Mouse (Mus musculus): ENCODE measurements around the gene Tsacc. TPM values are rescaled to one million over a fixed set of nuclear protein-coding genes. Genes with fewer than 3 reads are reported as not detected.

The Tsacc gene
- total and polyA plus RNA-seq, 2 experiments from 2014 or later = 10.6 TPM; not detected in 1

GRCm38 (mm10) chr3:88248406-88248805, 48.4 kb downstream of the Tsacc start:
- no peak for TF ChIP-seq CTCF (IDR thresholded peaks at IDR 0.05; ENCODE audit: low read depth)
- no peak overlapping the region; the same call in 1 of the 2 replicates for H3K9ac ChIP-seq (replicated peaks; ENCODE audit: low read length)
- no peak for ATAC-seq
- no peaks in the 10 kb centered on the region for H3K9me3 ChIP-seq (ENCODE audit: low read length)
- no peak overlapping the region for H3K4me2 ChIP-seq (ENCODE audit: low read depth, low read length)
- H3K4me3 ChIP-seq (ENCODE audit: low read length) = no peak overlapping the region
- no peak overlapping the region for H3K27ac ChIP-seq
- H3K36me3 ChIP-seq (ENCODE audit: insufficient read depth, low read length) = no peaks in the 10 kb centered on the region
- H3K4me1 ChIP-seq (ENCODE audit: insufficient read depth, low read length) = no peaks in the 10 kb centered on the region
- 56% methylated on average over 11 of the region's 11 CpGs for WGBS
- DNase-seq (ENCODE audit: low spot score) = no peak
- no peaks in the 10 kb centered on the region; the same call in 1 of the 2 replicates for H3K27me3 ChIP-seq (ENCODE audit: insufficient read depth, low read length)

DNA sequence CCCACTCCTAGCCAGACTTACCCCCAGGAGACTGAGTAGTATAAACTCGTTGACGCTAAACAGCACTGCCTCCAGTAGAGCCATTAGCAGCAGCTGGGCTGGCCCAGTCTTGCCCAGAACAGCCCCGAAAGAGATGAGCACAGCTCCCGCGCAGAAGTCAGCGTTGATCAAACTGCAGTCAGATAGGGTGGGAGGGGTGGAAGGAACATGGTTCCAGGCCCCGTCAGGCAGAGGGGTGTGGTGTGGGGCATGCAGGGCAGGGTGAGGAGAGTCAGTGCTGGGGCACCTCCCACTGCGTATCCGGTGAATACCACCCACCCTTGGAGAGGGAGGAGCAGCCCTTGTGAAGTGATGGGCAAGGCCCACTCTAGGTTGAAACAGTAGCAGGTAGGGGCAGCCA, 49.1 kb downstream of the Tsacc start:
- TF ChIP-seq CTCF (IDR thresholded peaks at IDR 0.05; ENCODE audit: low read depth) = no peak
- no peak for ATAC-seq
- Histone ChIP-seq H3K4me3 (ENCODE audit: low read length) (no peak overlapping the region), H3K9ac (replicated peaks; ENCODE audit: low read length) (no peak overlapping the region), H3K4me1 (ENCODE audit: insufficient read depth, low read length) (no peaks in the 10 kb centered on the region), H3K27ac (no peak overlapping the region), H3K9me3 (ENCODE audit: low read length) (no peaks in the 10 kb centered on the region), H3K4me2 (ENCODE audit: low read depth, low read length) (no peak overlapping the region), H3K36me3 (ENCODE audit: insufficient read depth, low read length) (no peaks in the 10 kb centered on the region), H3K27me3 (ENCODE audit: insufficient read depth, low read length) (no peaks in the 10 kb centered on the region)
- DNase-seq (ENCODE audit: low spot score) = no peak
- WGBS = 66% methylated on average over 9 of the region's 9 CpGs

DNA sequence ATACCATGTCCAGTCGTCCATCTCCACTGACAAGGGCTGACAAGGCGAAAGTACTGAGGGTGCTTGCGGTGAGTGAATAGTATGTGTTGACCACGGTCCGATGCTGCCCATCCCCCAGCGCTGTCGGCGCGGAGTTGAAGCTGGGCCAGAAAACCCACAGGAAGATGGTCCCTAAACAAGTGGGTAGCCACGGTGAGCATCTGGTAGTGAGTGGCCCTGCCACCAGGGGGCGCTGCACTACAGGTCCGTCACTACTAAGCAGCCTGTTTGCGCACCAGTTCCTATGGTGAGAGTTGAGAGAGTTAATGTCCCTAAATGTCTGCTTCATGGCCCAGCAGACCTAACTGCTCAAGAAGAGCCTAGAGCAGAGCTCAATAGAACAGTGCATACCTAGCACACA, 51.0 kb downstream of the Tsacc start:
- 14% methylated on average over 13 of the region's 13 CpGs for WGBS
- no peak overlapping the region for H3K4me2 ChIP-seq (ENCODE audit: low read depth, low read length)
- no peaks in the 10 kb centered on the region for H3K36me3 ChIP-seq (ENCODE audit: insufficient read depth, low read length)
- no peak overlapping the region for H3K4me3 ChIP-seq (ENCODE audit: low read length)
- H3K9me3 ChIP-seq (ENCODE audit: low read length) = no peaks in the 10 kb centered on the region
- no peak overlapping the region for H3K27ac ChIP-seq
- ATAC-seq (no peak), DNase-seq (ENCODE audit: low spot score) (peak; percentile 78)
- H3K27me3 ChIP-seq (ENCODE audit: insufficient read depth, low read length) = no peaks in the 10 kb centered on the region; the same call in 1 of the 2 replicates
- no peak overlapping the region for H3K9ac ChIP-seq (replicated peaks; ENCODE audit: low read length)
- peak; percentile 93 for TF ChIP-seq CTCF (IDR thresholded peaks at IDR 0.05; ENCODE audit: low read depth)
- peaks cover 3% of the 10 kb centered on the region; the same call in 1 of the 2 replicates for H3K4me1 ChIP-seq (ENCODE audit: insufficient read depth, low read length)

- no peak overlapping the region for H3K4me3 ChIP-seq (ENCODE audit: low read length)
- peak; percentile 96 for TF ChIP-seq CTCF (IDR thresholded peaks at IDR 0.05; ENCODE audit: low read depth)
- no peak overlapping the region for H3K27ac ChIP-seq
- no peaks in the 10 kb centered on the region for H3K9me3 ChIP-seq (ENCODE audit: low read length)
- no peaks in the 10 kb centered on the region; the same call in 1 of the 2 replicates for H3K27me3 ChIP-seq (ENCODE audit: insufficient read depth, low read length)
- 6% methylated on average over 2 of the region's 2 CpGs for WGBS
- no peak overlapping the region for H3K9ac ChIP-seq (replicated peaks; ENCODE audit: low read length)
- peaks cover 7% of the 10 kb centered on the region; the same call in 1 of the 2 replicates for H3K4me1 ChIP-seq (ENCODE audit: insufficient read depth, low read length)
- no peaks in the 10 kb centered on the region for H3K36me3 ChIP-seq (ENCODE audit: insufficient read depth, low read length)
- H3K4me2 ChIP-seq (ENCODE audit: low read depth, low read length) = no peak overlapping the region
- ATAC-seq (no peak), DNase-seq (ENCODE audit: low spot score) (peak; percentile 75)
These were observed 52.7 kb downstream of the Tsacc start for GRCm38 (mm10) chr3:88244071-88244470.

DNA sequence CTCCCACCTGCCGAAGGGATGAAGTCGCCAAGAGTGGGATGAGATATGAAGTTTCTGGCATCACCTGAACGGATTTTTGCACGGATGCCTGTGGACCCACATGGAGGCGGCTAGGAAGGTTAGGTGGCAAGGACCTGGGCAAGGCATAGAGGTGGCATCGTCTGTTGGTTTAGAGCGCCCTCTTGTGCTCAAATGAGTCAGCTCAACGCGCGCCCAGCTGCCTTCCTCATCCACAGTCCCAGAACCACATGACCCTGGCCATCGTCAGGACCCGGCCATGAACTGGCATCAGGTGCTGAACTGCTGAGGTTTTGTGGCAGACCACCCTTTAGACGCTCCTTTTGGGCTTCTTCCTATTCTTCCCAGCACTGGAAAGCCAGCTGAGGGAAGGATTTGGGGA, 54.3 kb downstream of the Tsacc start:
- H3K27ac ChIP-seq = peak overlapping the region; percentile 82
- H3K9me3 ChIP-seq (ENCODE audit: low read length) = no peaks in the 10 kb centered on the region
- ATAC-seq (peak; percentile 62), DNase-seq (ENCODE audit: low spot score) (peak; percentile 92)
- peak; percentile 96 for TF ChIP-seq CTCF (IDR thresholded peaks at IDR 0.05; ENCODE audit: low read depth)
- no peak overlapping the region for H3K4me3 ChIP-seq (ENCODE audit: low read length)
- H3K27me3 ChIP-seq (ENCODE audit: insufficient read depth, low read length) = no peaks in the 10 kb centered on the region; the same call in 1 of the 2 replicates
- no peaks in the 10 kb centered on the region for H3K36me3 ChIP-seq (ENCODE audit: insufficient read depth, low read length)
- under 1% methylated on average over 13 of the region's 13 CpGs for WGBS
- peaks cover 21% of the 10 kb centered on the region for H3K4me1 ChIP-seq (ENCODE audit: insufficient read depth, low read length)
- H3K4me2 ChIP-seq (ENCODE audit: low read depth, low read length) = peak overlapping the region; percentile 23; the same call in 1 of the 2 replicates
- H3K9ac ChIP-seq (replicated peaks; ENCODE audit: low read length) = 0 out of 2 replicates have a peak overlapping the region, but pooled peaks have one; percentile 13

GRCm38 (mm10) chr3:88241045-88241786, 55.6 kb downstream of the Tsacc start:
- no peaks in the 10 kb centered on the region; the same call in 1 of the 2 replicates for H3K27me3 ChIP-seq (ENCODE audit: insufficient read depth, low read length)
- 7% methylated on average over 42 of the region's 48 CpGs for WGBS
- no peaks in the 10 kb centered on the region for H3K9me3 ChIP-seq (ENCODE audit: low read length)
- DNase-seq (ENCODE audit: low spot score) = peak; percentile 74
- H3K4me2 ChIP-seq (ENCODE audit: low read depth, low read length) = peak overlapping the region; percentile 41
- no peak for TF ChIP-seq CTCF (IDR thresholded peaks at IDR 0.05; ENCODE audit: low read depth)
- 0 out of 2 replicates have a peak overlapping the region, but pooled peaks have one; percentile 33 for H3K9ac ChIP-seq (replicated peaks; ENCODE audit: low read length)
- peak overlapping the region; percentile 82 for H3K27ac ChIP-seq
- H3K36me3 ChIP-seq (ENCODE audit: insufficient read depth, low read length) = no peaks in the 10 kb centered on the region
- peak; percentile 19; the same call in 1 of the 2 replicates for ATAC-seq
- H3K4me1 ChIP-seq (ENCODE audit: insufficient read depth, low read length) = peaks cover 32% of the 10 kb centered on the region
- H3K4me3 ChIP-seq (ENCODE audit: low read length) = 0 out of 2 replicates have a peak overlapping the region, but pooled peaks have one; percentile 7

DNA sequence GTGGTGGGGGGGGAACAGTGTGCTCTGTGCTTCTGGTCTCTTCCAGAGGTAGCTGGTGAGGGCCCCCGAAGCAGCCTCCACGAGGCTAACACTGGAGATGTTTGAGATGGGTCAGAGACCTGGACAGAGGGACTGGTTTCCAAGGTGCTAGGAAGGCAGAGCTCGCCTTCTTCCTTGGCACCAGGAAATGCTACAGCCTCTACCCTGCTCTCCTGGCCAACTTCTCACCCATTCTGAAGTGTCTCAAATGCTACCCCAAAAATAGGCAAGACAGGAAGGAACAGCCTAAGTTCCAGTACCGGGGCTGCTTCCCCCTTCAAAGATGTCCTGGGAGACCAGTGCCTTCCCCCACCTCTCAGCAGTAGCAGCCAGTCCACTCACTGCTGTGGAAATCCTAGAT, 57.4 kb downstream of the Tsacc start:
- Histone ChIP-seq H3K4me3 (ENCODE audit: low read length) (no peak overlapping the region), H3K4me2 (ENCODE audit: low read depth, low read length) (no peak overlapping the region), H3K9ac (replicated peaks; ENCODE audit: low read length) (no peak overlapping the region), H3K36me3 (ENCODE audit: insufficient read depth, low read length) (no peaks in the 10 kb centered on the region), H3K9me3 (ENCODE audit: low read length) (no peaks in the 10 kb centered on the region), H3K27ac (peak overlapping the region; percentile 82), H3K27me3 (ENCODE audit: insufficient read depth, low read length) (no peaks in the 10 kb centered on the region; the same call in 1 of the 2 replicates), H3K4me1 (ENCODE audit: insufficient read depth, low read length) (peaks cover 32% of the 10 kb centered on the region)
- no peak for DNase-seq (ENCODE audit: low spot score)
- no peak for TF ChIP-seq CTCF (IDR thresholded peaks at IDR 0.05; ENCODE audit: low read depth)
- no peak for ATAC-seq
- 40% methylated on average over 4 of the region's 4 CpGs for WGBS
